Mouse (Mus musculus): ENCODE measurements around the gene Tasp1.

DNA sequence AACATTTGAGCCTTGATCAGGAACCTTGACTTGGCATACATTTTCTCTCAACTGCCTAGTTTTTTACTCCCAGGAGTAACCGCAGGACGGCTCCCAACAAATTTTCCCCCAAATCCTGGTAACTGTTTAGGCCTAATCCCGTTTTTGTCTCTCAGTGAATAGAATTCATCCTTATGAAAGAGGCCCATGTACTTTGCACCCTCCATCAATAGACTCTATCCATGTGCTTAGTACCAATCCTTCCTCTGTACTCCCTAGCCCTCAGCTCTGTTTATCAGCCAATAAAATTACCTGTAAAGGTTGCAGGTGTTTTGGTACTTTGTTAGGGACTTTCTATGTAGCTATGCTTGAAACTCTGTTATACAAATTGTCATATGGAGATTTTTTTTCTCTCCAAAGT, 192.4 kb downstream of the Tasp1 start:
- TF ChIP-seq CTCF (IDR thresholded peaks at IDR 0.05; ENCODE audit: insufficient read depth, low read length): no peak
- TF ChIP-seq POLR2A (IDR thresholded peaks at IDR 0.05; ENCODE audit: borderline replicate concordance, extremely low read depth, low read depth, low read length): no peak
